In genomic region chr1:59422981-59423941, GRCm38 (mm10) we compare ENCODE assay signal across 9 mouse cellular contexts. TPM values are rescaled to one million over a fixed set of nuclear protein-coding genes. Genes with fewer than 3 reads are reported as not detected.
DNase-seq lines count a peak whose midpoint lies in the region; ATAC-seq lines count a peak whose summit lies in the region.
"Had no signal": no experiment of that assay in that cellular context is flagged by ENCODE, and none has a peak within 500 bp of the region (broad histone marks: within the 10 kb centered on the region; RNA-seq: fewer than 3 reads in every experiment).

No protein-coding gene starts in this region.

- peaks cover 18% of the 10 kb centered on the region for H3K4me1 ChIP-seq in forebrain, embryonic 13.5 days
- H3K4me1 ChIP-seq in intestine, embryonic 15.5 days (replicated peaks) = peaks cover 14% of the 10 kb centered on the region
- H3K4me1 ChIP-seq in midbrain, embryonic 11.5 days (ENCODE audit: control insufficient read depth, insufficient read depth, low read length) = peaks cover 24% of the 10 kb centered on the region
- H3K4me1 ChIP-seq: megakaryocyte, embryonic 14.5 days had no signal

- peak; percentile 84 for ATAC-seq in forebrain, embryonic 13.5 days
- peak; percentile 76 for ATAC-seq in intestine, embryonic 15.5 days
- peak; percentile 91 for ATAC-seq in midbrain, embryonic 11.5 days (ENCODE audit: low FRiP score)
- ATAC-seq in activated CD4-positive, CD25-positive, alpha-beta regulatory T cell, adult 4 months = no peak
- ATAC-seq in cerebellum, adult (ENCODE audit: insufficient number of reproducible peaks, low FRiP score, low TSS enrichment) = no peak

- no peak overlapping the region; the same call in 1 of the 2 replicates for H3K27ac ChIP-seq in forebrain, embryonic 13.5 days
- 0 out of 2 replicates have a peak overlapping the region, but pooled peaks have one; percentile 40 for H3K27ac ChIP-seq in intestine, embryonic 15.5 days
- peak overlapping the region; percentile 74 for H3K27ac ChIP-seq in midbrain, embryonic 11.5 days (ENCODE audit: low read depth, low read length)

- 17% methylated on average over 19 of the region's 19 CpGs for WGBS in forebrain, embryonic 13.5 days
- WGBS in intestine, embryonic 15.5 days = 26% methylated on average over 19 of the region's 19 CpGs
- WGBS in midbrain, embryonic 11.5 days = 9% methylated on average over 19 of the region's 19 CpGs

- peak overlapping the region; percentile 32; the same call in 1 of the 2 replicates for H3K4me2 ChIP-seq in forebrain, embryonic 13.5 days
- peak overlapping the region; percentile 37 for H3K4me2 ChIP-seq in intestine, embryonic 15.5 days (replicated peaks)
- H3K4me2 ChIP-seq in midbrain, embryonic 11.5 days = peak overlapping the region; percentile 22

- intact Hi-C loops in heart, postnatal 25 days (cut with DNase I) = loop anchor here (10.0 kb wide), 1 partner anchor 162 kb away; no protein-coding TSS in a partner anchor

- H3K9me3 ChIP-seq in forebrain, embryonic 13.5 days (replicated peaks) = no peaks in the 10 kb centered on the region
- no peaks in the 10 kb centered on the region for H3K9me3 ChIP-seq in intestine, embryonic 15.5 days
- H3K9me3 ChIP-seq in midbrain, embryonic 11.5 days (ENCODE audit: control insufficient read depth, low read length) = no peaks in the 10 kb centered on the region

- H3K9ac ChIP-seq in forebrain, embryonic 13.5 days = no peak overlapping the region
- no peak overlapping the region for H3K9ac ChIP-seq in intestine, embryonic 15.5 days
- H3K9ac ChIP-seq in midbrain, embryonic 11.5 days (ENCODE audit: low read length) = no peak overlapping the region

- peak; percentile 95 for DNase-seq in heart, adult 11 months
- DNase-seq in heart, postnatal 25 days (ENCODE audit: low spot score) = no peak
- DNase-seq in midbrain, embryonic 11.5 days (ENCODE audit: low spot score, missing footprints) = no peak
- DNase-seq in layer of hippocampus, adult 18-20 months (ENCODE audit: low spot score in 2 of 2) = no peak

- no peaks in the 10 kb centered on the region for H3K27me3 ChIP-seq in forebrain, embryonic 13.5 days
- no peaks in the 10 kb centered on the region for H3K27me3 ChIP-seq in intestine, embryonic 15.5 days (replicated peaks)
- no peaks in the 10 kb centered on the region for H3K27me3 ChIP-seq in midbrain, embryonic 11.5 days (ENCODE audit: control insufficient read depth, insufficient read depth, low read length)

- no peak overlapping the region for H3K4me3 ChIP-seq in forebrain, embryonic 13.5 days
- no peak overlapping the region for H3K4me3 ChIP-seq in intestine, embryonic 15.5 days (replicated peaks)
- no peak overlapping the region for H3K4me3 ChIP-seq in midbrain, embryonic 11.5 days (ENCODE audit: low read depth, low read length)
- H3K4me3 ChIP-seq: megakaryocyte, embryonic 14.5 days had no signal

- H3K36me3 ChIP-seq in forebrain, embryonic 13.5 days (ENCODE audit: poor library complexity, severe bottlenecking) = no peaks in the 10 kb centered on the region
- no peaks in the 10 kb centered on the region for H3K36me3 ChIP-seq in intestine, embryonic 15.5 days
- no peaks in the 10 kb centered on the region for H3K36me3 ChIP-seq in midbrain, embryonic 11.5 days (ENCODE audit: control insufficient read depth, insufficient read depth, low read length)

RNA-seq across cellular contexts. Expression of gene Fzd7, which starts 59.0 kb away (rescaled TPM):
- total RNA-seq in heart, postnatal 25 days (2021) = 1 to 10 TPM; 5.6 to 6.9 TPM
- polyA plus RNA-seq in forebrain, embryonic 13.5 days (2015; fragmentation: Nextera tagmentation; extraction: Ambion mirVana) = 2.8 and 3.4 TPM in 2 replicates
- polyA plus RNA-seq in intestine, embryonic 15.5 days (2015; fragmentation: Nextera tagmentation; extraction: Ambion mirVana) = 6.3 and 7.5 TPM in 2 replicates
- 5.3 and 6.3 TPM in 2 replicates for polyA plus RNA-seq in midbrain, embryonic 11.5 days (2014; fragmentation: Nextera tagmentation; extraction: Ambion mirVana)
- polyA plus RNA-seq in activated CD4-positive, CD25-positive, alpha-beta regulatory T cell, adult 4 months (2017; shearing (Covaris generic)) = not detected
- 1 to 10 TPM; 8.4 to 9.0 TPM for total RNA-seq in layer of hippocampus, adult 18-20 months (2021)

Comparison
In these comparisons a context has a peak if more than half of its experiments do, and no peak if none do; other contexts are left out.
1. ATAC-seq: peak in forebrain, embryonic 13.5 days (single experiment), intestine, embryonic 15.5 days (single experiment) and midbrain, embryonic 11.5 days (single experiment); none in activated CD4-positive, CD25-positive, alpha-beta regulatory T cell, adult 4 months (single experiment) and cerebellum, adult (single experiment).
2. Peak in every context shown above with its lines, with median percentiles within 50 percentile points of each other: H3K4me2 ChIP-seq.